Mouse (Mus musculus) embryo, embryonic 9.5 days (tissue): ENCODE measurements around the gene Ech1.

Source experiments
- DNase-seq: peaks from one replicate; pipeline ENCODE4 v3.0.0-alpha.2; 2017; ENCODE audit errors: extremely low spot score

The Ech1 gene

GRCm38 (mm10) chr7:28819571-28819970 lies 5.4 kb upstream of the Ech1 start:
- DNase-seq: no peak

DNA sequence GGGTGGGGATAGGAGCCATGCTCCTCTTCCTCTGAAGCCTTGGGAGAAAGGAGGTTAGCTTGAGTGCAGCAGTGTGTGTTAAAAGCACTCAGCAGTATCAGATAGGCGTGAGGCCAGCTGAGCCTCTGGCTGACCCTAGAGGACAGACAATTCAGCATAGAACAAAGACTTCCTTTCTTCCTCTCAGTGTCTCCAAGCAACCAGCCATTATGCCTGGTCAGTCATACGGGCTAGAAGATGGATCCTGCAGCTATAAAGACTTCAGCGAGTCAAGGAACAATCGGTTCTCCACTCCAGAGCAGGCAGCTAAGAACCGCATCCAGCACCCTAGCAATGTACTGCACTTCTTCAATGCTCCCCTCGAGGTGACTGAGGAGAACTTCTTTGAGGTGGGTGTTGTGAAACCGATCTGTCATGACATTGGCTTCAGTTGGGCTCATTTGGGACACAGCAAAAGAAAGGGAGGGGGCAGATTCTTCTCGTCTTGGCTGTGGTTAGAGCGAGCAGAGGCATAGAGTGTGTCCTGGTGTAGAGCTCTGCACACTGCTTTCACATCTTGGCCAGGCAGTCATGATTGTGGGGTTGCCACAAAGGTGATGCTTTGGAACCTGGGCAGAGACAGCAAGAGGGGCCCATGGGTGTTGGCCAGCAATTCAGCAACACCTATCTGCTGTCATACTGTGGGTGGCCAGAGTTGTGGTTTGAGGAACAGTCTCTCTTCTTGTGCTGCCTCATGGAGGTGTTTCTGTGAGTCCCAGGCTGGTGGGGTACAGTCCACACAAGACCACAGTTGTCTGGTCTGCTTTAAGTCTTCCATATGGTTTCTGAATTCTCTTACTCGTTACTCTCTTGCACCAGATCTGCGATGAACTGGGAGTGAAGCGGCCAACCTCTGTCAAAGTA lies 4.4 kb upstream of the Ech1 start:
- peak; percentile 59 for DNase-seq

- DNase-seq: no peak
Measured at GRCm38 (mm10) chr7:28821261-28821831, 3.7 kb upstream of the Ech1 start.

- DNase-seq: no peak
Measured at GRCm38 (mm10) chr7:28822556-28822955, 2.5 kb upstream of the Ech1 start.

DNA sequence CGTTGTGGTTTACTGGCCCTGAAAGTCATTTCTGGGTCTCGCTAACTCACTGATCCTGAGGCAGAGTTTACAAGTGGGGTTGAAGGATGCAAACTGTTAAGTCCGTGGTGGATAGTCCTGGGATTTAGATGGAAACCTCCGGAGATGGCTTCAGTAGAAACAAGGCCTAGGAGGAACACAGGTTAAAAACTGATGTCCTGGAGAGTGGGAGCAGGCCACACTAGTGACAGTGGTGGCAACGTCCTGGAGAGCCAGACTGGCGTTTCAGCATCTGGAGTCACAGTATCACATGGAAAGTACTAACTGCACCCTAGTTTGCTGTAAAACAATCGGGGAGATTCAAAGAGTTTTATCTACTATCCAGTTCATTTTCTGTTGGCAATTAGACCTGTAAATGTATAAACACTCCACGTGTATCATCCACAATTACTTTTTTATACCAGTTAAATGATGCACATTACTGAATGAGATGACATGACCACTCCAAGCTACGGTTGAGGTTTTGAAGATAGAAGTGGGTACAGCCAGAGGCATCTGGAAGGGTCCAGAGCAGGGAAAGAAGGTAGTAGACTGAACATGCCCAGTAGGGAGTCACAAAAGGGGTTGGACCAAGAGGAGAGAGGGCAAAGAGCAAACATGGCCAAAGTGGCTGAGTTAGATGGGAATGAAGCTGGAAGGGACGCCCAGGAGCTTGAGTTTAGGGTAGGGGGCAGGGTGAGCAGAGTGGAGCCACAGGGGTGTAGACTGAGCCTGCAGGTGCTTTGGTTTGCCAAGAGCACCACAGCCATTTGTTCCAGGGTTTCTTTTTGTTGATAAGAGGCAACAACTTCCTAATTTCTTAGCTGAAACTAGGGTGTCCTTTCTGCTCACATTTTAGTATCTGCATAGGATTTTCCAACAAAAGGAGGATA lies 1.8 kb upstream of the Ech1 start:
- peak; percentile 37 for DNase-seq

DNA sequence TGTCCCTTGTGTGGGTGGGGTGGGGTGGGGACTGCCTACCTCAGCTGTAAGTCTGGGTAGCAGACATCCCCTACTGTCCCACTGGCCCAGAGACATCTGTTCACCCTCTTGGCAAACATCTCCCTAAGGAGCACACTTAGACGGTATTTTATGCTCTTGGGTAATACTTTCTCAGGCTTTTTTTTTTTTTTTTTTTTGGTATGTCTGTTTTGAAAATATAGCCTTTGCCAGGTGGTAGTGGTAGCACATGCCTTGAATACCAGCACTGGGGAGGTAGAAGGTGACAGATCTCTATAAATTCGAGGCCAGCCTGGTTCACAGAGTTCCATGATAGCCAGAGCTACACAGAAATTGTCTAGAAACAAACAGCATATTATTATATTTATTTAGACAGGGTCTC lies 1.1 kb upstream of the Ech1 start:
- DNase-seq: no peak

GRCm38 (mm10) chr7:28825686-28826401 lies 827 bp downstream of the Ech1 start:
- no peak for DNase-seq

GRCm38 (mm10) chr7:28826402-28826772 lies 1.4 kb downstream of the Ech1 start:
- DNase-seq: no peak

DNA sequence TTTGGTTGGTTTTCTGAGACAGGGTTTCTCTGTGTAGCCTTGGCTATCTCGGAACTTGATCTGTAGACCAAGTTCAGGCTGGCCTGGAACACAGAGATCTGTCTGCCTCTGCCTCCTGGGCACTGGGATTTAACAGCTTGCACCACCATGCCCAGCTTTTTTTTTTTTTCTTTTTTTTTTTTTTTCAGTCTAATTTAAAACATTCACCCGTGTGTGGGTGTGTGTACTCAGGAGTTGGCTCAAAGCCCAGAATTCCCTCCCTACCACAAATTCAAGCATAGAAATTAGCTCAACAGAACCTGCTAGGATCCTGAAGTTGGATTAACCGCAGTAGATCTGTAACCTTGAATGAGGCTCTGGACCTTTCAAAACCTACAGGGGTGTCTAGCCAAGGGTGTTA lies 2.3 kb downstream of the Ech1 start:
- no peak for DNase-seq

DNA sequence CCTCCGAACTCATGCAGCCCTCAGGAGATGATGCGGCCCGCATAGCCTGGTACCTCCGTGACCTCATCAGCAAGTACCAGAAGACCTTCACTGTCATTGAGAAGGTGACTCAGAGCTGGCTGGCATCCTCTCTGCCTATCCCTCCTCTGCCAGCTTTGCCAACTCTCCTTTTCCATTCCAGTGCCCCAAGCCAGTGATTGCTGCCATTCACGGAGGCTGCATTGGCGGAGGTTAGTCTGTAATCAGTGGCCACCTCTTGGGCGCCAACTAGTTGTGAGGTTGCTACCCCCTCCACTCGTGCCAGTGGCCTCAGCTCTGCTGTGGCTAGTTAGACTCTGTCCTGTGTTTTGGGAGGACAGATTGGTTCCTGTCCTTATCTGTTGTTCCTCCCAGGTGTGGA lies 4.8 kb downstream of the Ech1 start:
- no peak for DNase-seq

DNA sequence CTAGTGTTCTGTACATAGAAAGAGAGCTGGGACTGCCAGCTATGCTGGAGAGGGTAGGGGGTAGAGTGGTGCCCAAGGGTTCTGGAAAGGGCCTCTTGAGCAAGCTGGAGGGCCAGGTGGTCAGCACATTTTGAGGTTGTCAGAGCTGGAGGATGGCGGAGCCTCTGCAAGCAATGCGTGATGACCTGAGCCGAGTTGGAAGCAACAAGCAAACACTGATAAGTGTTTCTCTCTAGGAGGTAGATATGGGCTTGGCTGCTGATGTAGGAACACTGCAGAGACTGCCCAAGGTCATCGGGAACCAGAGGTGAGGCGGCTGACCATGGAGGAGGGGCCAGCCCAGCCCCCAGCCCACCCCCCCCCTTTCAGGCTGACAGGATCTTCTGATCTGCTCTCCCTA lies 6.0 kb downstream of the Ech1 start:
- DNase-seq: no peak

DNA sequence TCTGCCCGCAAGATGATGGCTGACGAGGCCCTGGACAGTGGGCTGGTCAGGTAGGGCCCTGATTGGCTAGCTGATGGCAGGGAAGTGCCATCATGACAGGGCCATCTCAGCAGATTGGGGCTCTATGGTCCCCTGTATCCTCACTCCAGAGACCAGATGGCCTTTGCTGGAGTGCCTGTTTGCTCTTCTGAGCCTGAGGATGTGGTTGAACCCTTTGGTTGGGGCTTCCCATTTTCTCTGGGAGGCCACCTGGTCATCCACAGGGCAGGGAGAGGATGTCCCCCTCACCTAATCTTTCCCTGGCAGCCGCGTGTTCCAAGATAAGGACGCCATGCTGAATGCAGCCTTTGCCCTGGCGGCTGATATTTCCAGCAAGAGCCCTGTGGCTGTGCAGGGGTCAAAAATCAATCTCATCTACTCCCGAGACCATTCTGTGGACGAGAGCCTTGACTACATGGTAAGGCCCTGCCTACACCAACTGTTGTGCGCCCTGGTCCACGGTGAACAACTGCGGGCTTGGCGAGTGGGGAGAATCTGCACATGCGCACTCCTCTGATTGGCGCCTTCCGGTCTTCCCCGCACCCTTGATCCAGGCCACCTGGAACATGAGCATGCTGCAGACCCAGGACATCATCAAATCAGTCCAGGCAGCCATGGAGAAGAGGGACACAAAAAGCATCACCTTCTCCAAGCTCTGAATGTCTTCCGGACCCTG lies 6.6 kb downstream of the Ech1 start:
- DNase-seq: no peak

GRCm38 (mm10) chr7:28832137-28832536 lies 7.1 kb downstream of the Ech1 start:
- no peak for DNase-seq

DNA sequence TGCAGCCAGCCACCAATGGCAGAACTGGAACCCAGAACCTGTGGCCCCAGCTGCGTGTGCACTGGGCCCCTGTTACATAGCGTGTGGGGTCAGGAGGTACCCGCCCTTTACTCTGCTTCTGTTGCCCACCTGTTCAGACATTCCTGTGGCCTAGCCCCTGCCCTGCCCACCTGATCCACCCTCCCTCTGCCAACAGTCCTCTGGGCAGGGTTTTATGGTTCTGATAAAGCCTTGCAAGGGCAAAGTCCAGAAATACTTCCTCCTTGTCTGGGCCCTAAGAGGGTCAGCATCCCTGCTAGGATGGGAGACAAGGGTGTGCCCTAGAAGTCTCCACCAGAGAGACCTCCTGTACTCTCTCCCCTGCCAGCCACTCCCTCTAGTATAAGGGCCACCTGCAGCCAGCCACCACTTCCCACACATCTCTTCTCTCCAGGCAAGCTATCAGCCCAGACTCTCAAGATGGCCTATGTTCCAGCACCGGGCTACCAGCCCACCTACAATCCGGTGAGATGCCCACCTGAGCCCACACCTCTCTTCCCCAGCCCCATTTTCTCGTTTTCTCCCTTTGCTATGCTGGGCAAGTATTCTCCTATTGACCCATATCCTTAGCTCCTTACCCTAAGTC lies 8.8 kb downstream of the Ech1 start, which contains the start of gene Lgals4:
Gene Lgals4, plus strand, starts transcription at position 132 of the 625 bp plus-strand sequence.
- no peak for DNase-seq

DNA sequence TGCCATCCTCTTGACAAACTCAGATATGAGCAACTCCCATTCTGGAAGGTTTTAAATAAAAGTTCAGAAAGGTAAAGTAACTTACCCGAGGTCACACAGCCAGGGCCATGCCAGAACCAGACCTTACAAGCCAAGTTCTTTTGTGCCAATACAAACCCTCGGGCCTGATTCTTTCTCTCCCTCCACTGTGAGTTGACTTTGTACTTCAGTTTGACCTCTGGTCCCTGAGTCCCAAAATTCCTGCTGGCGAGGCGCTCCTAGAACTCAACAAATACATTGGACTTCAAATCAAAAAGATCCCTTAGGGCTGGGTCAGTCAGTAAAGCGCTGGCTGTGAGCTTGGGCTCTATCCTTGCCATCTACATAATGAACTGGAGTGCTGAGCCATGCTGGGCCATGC lies 11.9 kb downstream of the Ech1 start:
- no peak for DNase-seq

DNA sequence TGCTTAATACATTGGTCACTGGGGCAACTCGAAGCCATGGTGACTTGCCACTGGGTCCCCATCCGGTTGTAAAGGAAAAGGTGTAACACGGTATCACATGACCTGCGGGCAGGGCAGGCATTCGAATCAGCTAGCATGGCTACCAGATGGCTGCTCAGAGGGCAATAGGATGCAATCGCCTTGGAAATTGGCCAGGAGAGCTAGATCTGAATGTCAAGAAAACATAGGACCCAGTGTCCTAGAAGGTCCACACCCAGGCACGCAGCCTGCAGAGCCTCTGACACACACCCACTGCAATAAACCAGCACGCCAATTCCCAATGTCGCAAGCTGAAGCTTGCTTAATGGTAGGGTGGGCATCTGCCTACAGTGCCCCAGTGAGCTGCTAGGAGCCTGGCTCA lies 13.3 kb downstream of the Ech1 start:
- DNase-seq: no peak

DNA sequence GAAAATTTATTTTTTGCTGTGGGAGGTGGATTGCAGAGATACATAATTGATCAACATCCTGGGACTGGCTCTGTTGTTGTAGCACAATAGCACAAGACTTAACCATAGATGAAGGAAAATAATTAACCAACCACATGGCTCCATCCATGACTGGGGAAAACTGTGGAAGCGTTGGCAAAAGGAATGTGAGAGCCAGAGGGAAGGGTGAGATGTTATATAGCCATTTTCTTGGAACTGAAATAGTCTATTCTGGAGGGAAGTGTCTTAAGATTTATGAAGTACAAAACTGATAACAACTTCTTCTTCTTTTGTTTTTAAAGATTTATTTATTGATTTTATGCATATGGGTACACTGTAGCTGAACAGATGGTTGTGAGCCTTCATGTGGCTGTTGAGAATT lies 22.3 kb downstream of the Ech1 start:
- DNase-seq: no peak

DNA sequence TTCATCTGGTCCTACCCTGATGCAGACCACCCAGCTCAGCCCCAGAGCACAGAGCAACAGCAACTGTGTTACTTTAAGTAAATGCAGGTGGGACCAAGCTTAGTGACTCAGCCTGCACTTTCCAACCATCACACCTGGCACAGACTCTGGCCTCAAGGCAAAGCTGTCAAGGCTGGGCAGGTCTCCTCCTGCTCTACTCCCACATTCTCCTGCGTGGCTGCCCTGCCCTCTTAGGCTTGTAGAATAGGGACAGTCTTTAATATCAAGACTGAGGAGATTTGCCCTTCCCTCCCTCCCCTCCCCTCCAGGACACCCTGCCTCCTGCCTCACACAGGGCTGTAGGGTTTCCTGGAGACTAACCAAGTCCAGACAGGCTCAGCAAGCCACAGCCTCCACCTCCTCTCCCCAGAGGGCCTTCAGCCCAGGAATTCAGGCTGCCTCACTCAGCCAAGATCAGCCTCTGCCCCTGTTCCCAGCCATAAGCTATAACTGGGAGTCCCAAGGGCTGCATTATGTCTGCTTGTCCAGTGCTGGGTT lies 24.8 kb downstream of the Ech1 start:
- DNase-seq: no peak

- DNase-seq: no peak
Measured at GRCm38 (mm10) chr7:28850642-28851041, 25.6 kb downstream of the Ech1 start.

- DNase-seq: no peak
Measured at GRCm38 (mm10) chr7:28859953-28860352, 34.9 kb downstream of the Ech1 start.
